Mouse (Mus musculus) activated CD4-positive, CD25-positive, alpha-beta regulatory T cell, adult 4 months (primary cell): ENCODE data around the gene Gsg1l. TPM values are rescaled to one million over a fixed set of nuclear protein-coding genes. Genes with fewer than 3 reads are reported as not detected.

Source experiments
- ATAC-seq: one replicate; pipeline ENCODE4 v1.8.0; 2017
- polyA plus RNA-seq, 2 experiments: library from polyadenylated mRNA; unstranded; fragments of 100-300 nt; shearing (Covaris generic); gene quantifications; one replicate each; pipeline ENCODE4 v1.2.1; 2017

The Gsg1l gene
- polyA plus RNA-seq, 2 experiments from 2014 or later: not detected

DNA sequence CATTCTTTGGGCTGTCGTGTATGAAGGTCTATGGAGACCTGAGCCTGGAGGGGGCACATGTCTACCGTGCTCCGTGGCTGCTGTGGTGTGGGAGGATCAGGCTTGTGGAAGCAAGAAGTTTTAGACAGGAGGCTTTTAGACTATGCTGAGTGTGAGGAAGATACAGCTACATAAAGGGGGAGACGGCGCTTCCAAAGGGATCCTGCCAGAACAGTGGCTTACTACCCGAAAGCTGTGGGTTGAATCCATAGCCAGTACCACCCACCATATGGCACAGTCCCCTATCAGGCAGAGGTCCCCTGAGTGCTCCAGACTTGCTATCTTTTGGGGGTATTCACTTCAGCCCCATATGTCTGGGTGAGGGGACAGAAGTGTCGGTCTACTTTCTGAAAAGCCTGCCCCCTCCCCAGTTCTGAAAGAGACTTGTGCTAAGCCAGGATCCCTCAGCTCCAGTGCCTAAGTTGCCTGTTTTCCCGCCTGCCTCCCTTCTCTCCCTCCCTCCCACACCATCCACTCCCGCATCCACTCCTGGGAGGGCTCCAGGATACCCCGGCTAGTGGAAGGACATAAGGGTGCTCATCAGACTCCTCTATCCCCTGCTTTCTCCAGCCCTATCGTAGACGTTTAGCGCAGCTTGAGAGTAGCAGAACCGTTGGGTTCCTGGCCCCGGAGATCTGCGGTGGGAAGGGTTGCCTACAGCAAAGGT is 1.1 kb downstream of the Gsg1l start:
- no peak for ATAC-seq

DNA sequence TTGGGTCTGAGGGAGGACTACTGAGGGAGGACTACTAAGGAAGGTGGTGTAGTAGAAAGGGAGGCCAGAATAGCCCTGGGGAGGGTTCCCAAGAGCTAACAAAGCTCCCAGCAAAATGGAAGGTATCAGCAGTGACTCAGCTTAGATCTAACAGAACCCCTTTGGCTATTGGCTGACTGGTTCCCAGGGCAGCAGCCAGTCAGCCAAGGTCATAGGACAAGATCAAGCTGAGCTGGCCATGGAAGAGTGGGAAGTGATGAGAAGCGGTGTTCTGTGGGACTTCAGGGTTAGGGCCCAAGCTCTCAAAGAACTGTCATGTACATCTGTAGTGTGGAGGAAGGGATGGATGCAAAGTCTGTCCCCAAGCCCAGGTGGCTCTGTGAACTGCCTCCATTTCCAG is 5.3 kb downstream of the Gsg1l start:
- no peak for ATAC-seq

DNA sequence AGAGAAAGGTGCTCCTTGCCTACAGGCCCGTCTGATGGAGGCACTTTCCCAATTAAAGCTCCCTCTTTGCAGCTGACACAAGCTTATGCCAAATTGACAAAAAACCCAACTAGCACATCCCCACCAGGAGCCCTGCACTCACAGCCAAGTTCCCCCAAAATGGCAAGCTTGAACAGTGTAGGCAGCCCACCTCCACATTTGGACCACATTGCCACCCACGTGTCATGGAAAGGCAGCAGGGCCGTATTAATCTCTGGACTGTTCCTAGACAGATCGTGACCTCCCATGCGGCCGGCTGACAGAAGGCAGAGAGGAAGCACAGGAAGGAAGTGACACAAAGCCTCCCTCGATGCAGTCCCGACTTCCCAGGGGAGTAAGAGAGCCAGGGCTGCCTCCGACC is 7.2 kb downstream of the Gsg1l start:
- ATAC-seq: no peak

DNA sequence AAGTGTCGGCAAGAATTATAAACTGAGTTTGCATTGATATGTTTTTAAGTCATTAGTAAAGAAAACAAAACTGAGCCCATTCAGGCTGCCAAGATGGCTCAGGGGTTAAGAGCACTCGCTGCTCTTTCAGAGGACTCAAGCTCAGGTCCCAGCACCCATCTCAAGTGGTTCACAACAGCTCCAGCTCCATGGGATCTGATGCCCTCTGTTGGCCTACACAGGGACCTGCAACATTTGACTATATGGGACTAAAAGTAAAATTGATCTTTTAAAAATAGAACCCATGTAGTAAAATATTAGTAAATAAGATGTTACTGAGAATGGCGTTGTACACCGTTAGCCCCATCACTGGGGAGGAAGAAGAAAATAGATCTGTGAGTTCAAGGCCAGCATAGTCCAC is 11.9 kb downstream of the Gsg1l start:
- no peak for ATAC-seq

DNA sequence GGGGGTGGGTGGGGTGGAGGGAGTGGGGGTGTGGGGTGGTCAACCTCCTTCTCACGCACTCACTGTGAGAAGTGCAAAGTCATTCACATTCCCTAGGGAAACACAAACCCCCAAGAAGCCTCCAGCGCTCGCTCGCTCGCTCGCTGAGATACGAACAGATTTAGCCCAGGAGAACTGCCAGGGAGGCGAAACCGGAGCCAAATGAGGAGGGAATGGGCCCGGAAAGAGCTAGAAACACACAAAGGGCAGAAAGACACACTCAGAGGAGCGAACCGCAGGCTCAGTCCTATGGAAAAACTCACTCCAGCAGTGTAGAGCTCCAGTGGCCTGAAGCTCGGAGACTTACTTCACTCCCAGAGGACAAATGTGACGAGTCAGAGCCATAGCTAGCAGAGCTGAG is 15.4 kb downstream of the Gsg1l start:
- ATAC-seq: no peak

DNA sequence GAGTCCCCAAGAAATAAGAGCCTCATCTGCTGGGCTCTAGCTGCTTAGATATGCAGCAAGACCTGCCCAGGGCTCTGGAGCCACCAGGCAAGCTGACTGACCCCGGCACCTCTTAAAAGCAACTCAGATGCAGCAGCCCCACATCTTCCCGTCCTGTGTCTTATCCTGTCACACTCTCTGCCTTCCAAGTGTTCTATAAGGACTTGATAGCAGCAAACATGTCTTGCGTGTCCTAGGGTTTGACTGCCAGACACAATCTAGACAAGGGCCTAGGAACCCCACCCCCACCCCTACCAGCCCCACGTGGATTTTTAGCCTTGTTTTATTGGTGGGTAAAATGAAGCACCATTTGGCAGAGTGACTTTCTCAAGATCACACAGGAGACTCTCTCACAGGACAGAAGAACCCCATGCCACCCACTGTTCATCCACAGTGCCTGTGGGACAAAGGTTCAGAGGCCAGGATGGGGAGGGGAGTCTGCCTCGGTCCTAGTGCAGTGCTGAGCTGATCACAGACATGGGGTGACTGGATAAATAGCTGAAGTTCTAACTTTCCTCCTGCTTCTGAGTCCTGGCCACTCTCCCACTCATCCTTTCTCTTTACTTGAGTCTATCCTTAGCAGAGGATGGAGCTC is 16.9 kb downstream of the Gsg1l start:
- ATAC-seq: no peak

DNA sequence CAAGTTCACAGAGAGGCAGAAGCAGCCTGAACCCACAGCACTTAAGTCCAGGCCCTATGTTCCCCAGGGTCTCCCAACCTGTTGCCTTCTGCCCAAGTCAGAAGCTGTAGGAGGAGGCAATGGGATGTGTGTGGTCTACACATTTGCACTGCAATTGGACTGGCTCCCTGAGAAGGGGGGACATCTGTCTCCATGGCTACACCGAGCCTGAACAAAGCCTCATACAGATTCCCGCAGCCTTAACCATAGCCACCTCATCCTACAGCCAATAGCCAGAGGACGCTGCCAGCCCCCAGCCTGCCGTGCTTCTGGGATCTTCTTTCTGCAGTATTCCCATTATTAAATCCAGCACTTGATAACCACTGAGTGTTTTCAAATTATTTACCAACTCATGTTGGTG is 20.0 kb downstream of the Gsg1l start:
- no peak for ATAC-seq

DNA sequence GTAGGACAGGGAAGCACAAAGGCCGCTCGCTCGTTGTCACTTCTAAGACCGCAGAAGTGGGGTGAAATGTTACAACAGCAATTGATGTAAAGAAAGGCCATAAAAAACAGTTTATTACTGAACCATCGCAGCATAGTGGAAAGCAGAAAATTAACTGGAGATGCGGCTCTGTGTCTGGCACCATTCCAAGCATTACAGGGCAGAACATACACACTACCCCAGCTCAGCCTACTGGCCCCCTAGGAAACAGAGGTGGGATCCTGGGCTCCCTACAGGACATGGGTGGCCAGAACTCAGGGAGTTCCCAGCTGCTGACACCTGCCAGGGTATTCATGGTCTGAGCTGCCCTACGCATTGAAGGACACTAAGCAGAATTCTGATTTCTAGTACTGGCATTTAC is 23.3 kb downstream of the Gsg1l start:
- ATAC-seq: no peak

DNA sequence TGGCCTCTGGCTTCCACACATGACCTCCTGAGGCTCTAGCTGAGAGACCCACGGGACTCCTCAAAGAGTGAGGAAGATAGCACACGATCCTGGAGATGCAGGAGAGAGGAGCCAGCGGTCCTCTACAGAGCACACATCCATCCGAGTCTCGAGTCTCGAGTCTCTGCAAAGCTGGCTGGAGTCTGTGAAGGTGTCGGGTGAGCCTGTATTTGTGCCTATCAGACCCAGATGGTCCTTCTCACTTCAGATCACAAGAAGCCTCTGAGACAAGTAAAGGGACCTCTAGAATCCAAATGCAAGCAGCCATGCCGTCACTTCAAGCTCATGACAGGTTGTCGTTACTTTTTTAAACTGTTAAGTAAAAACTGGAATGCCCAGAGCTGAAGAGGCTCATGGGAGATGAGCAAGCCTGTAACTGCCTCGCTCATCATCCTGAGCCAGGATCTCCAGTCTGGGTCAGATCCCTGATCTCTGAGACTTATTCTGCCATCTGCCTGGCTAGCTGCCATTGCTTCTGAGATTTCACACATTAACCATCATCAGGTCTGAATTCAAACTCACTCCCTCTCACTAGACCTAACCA is 24.8 kb downstream of the Gsg1l start:
- ATAC-seq: no peak

DNA sequence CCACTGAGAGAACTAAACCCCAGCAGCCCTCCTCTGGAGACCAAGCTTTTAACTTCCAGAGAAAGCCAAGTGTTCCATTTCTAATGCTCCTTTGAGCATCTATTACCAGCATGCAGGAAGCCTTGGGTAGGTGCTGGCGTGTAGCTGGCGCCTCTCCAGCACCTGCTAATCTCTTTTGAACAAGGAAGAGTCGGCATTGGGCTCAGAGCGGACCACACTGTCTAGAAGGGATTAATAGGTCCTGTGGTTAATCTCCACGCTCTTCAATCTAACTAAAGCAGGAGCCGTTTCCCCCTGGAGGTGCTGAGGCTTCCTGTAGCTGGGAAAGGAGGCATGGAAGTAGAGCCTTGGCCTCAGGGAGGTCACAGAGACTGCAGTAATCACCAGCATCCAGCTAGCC is 27.6 kb downstream of the Gsg1l start:
- no peak for ATAC-seq

DNA sequence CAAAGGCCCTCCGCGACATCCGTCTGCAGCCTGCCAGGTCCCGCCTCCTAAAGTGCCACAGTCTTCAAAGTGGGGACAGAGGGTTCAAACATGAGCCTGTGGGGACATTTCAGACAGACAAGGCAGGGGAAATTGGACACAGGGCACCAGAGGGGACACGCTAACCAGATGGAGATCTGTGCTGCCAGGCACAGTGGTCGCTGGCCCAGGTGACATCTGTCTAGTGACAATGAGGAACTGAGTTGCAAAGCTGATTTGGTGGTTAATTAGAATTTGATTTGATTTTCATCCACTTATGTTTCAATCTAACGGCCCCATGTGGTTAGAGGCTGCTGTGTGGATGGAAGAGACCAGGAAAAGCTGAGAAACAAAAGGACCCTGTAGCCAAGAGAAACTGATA is 28.6 kb downstream of the Gsg1l start:
- ATAC-seq: no peak

DNA sequence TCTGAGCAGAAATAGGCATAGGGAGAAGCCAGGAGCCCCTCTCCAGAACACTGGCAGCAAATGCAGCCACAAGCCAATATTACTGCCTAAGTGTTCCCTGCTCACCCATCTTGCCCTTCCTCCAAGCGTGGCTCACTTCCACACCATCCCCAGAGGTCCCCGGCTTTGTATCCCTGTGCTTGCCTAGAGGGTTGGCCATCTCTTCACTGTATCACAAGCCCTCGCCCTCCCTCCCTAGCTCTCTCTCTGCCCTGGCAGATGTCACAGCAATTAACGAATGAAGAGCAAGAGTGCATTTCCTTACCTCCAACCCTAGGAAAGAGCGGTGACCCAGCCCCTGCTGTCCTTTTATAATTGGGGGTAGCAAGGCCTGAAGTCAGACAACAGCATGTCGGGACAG is 30.3 kb downstream of the Gsg1l start:
- ATAC-seq: no peak

DNA sequence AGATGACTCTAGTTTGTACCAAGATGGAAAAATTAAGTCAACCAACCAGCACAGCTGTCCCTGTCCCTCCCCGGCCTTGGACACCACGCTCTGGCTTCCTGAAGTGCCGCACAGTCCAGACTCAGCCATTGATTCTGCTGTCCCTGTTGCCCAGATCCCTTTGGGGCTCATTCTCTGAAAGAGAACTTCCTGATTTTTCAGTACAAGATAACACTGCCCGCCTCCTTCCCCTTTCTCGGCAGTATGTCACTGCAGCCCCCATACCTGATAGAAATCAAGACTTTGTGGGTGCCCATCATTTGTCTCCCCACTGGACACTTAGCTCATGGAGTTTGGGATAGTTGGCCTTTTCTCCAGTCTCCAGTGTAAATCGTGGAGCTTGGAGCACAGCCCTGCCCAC is 37.1 kb downstream of the Gsg1l start:
- no peak for ATAC-seq

DNA sequence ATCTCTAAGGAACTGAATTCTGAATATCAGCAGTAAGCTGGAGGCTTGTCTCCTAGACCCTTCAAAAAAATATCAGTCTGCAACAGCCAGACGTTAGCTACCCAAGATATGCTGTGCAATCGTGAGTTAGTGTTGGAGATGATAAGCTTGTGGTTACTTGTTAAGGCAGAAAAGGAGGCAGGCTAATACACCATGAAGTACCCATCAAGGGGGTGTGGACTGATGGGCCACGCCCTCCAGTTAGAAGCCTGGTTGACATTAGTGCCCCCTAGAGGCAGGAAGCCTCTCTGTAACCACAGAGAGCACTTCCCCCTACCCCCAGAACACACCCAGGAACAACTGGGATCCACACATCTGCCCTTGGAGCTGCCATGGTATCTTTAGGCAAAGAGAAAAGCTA is 39.9 kb downstream of the Gsg1l start:
- ATAC-seq: no peak

DNA sequence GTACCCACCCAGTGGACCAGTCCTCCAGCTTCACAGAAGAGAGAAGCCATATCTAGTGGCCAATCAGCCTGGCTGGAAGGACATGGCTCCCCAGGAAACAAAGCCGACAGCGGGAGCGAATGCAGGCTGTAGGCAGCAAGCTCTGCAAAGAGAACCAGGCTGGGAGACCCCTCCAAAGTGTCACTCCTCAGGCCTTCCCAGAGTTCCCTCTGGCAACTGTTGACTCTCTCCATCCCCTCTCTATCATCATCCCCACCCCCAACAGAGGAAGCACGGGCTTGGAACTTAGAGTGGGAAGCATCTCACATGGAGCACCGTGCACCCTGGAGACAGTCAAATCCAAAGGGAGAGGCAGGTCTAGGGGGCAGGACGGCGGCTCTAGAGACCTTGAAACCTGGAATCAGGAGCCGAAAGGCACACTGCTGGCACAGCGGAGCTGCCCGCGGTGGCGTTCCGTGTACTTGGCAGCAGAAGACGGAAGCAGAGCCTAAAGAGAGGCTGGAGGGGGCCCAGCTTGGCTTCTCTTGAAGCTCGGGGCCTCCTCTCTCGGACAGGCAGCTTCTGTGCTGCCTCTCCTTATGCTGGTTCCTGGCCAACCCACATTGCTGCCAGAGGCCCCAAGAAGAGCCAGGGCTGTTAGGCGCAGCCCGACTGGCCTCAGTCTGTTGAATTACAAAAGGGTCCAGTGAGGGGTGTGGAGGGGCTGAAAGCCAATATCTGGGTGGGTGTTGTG is 41.3 kb downstream of the Gsg1l start:
- ATAC-seq: no peak

DNA sequence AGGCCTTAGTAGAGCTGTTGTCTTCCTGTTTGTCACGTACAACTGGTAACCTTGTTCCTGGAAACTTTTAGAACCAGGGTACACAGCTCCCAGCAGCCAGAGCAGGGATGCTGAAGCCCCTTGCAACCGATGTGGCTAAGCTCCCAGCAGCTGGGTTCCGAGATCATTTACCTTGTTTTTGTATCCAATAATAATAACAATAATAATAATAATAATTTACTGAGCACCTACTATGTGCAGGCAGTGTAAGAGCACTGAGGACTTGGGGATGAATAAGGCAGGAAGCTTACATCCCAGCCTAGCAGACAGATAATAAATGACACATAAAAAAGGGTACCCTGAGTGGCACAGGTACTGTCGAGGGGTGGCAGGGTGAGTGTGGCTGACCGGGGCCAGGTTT is 42.4 kb downstream of the Gsg1l start:
- ATAC-seq: no peak

DNA sequence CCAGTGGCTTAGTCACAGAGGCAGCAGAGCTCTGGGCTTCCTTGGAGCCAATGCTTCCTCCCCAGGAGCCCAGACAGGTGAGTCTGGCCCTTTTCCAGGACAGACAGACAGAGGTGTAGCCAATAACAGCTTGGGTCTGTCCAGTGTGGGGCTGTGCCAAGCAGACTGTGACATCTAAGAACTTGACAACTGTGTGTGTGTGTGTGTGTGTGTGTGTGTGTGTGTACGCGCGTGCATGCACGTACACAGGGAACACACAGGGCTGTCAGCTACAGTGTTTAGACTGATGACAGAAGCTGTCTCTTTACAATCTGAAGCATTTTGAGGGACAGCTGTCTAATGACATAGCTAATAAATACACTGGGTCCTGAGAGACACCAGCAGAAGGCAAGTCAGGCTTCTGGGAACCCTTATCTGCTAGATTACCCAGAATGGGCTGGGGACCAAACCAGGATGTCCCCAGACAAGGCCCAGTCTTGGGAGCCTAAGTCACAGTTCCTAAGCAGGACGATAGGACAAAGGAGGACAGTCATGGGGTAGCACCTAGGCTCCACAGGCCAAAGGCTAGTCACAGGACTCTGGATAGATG is 42.9 kb downstream of the Gsg1l start:
- no peak for ATAC-seq

DNA sequence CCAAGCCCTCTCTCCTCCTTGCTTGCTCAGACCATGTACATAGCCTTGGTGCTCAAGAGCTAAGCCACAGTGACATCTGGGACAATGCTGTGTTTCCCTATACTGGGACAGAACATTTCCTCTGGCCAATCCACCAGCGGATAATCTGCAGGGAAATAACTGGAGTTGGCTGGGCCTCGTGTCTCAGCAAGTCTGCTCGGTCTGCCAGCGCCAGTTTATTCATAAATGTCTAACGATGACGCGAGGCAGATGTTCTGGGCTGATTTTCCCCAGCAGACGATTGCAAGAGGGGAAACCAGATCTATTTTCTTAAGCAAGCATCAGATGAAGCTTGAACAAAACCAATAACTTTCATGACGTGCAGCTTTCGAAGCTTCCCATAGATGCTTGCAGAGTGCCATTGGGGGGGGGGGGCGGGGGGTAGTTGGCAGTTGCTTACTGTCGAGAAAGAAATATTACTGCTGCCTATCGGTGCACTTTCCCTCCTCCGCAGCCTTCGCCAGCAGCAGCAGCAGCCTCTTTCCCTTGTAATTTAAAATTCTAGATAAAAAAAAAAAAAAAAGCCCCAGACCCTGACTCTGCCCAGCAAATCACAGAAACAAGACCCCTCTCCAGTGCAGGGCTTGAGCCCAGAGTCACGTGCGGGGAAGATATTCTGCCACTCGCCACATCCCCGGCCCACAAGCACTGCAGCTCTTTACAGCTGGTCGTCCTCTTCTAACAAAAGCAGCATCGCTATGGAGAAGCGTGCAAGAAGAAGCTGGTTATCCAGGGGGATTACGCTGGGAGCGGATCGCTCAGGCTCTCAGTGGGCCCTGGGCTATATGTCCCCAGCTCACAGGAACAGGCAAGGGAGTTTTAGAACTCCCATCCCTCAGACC is 43.6 kb downstream of the Gsg1l start:
- no peak for ATAC-seq

DNA sequence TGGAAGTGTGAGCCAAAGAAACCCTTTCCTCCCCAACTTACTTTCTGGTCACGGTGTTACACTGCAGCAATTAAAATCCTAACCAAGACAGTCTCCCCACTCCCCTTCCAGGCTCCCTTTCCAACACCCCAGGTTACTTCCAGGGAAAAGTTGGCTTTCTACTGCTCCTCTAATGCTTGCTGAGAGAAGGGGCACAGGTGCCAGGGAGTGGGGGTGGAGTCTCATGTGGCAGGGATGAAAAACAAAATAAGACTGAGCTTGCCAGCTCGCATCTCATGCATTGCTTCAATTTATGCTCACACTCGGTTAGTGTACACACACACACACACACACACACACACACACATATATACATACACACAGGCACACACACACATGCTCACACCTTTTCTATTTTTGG is 46.9 kb downstream of the Gsg1l start:
- ATAC-seq: no peak

DNA sequence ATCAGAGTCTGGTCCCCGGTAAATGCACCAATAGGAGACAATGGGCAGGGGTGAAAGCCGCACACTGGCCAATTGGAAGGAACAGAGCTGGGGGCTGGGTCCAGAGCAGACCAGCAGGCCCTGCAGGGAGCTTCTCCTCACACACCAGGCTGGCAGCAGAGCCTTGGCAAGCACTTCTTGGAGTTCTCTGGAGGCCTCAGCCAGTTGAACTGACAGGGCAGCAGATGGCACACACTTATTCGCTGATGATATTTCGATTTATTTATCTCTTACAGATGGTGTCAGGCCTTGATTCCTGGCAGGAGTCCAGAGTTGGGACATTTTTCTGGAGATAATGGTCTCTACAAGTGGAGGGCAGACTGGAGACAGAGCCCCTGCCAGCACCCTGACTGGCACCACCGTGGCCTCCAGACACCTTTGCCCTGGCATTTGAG is 49.4 kb downstream of the Gsg1l start:
- no peak for ATAC-seq

DNA sequence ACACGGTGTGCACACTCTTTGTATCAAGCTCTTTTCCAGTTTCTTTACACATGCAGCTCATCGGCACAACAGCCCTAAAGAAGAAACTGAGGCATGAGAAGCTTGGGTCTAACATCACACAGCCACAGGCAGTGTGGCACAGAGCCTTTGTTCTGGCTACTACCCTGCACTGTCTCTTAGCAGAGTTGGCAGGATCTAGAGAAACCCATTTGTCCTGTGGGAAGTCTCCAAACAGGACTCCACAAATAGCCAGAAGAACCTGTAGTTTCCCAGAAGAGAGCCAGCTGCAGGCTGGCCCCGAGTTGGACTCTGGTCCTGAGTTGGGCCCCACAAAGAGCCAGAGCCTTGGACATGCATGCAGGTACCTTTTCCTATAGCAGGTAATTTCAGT is 49.9 kb downstream of the Gsg1l start:
- no peak for ATAC-seq
